Mouse (Mus musculus) G1E (cell line): ENCODE measurements around the gene Hk2. TPM values are rescaled to one million over a fixed set of nuclear protein-coding genes. Genes with fewer than 3 reads are reported as not detected.
A peak's percentile ranks its signal among the peaks of the same experiment; 100 is the strongest.

Source experiments
- ATAC-seq: 2 replicates; pipeline ENCODE4 v1.8.0; 2016; ENCODE audit warnings: mild to moderate bottlenecking; ENCODE audit not compliant: insufficient number of reproducible peaks, poor library complexity, low FRiP score, severe bottlenecking; ENCODE audit errors: extremely low read depth
- DNase-seq: peaks from one replicate; pipeline ENCODE4 v3.0.0; 2012; ENCODE audit warnings: low spot score
- H3K27me3 ChIP-seq: 2 replicates; pipeline ENCODE4 v1.6.1; 2012; ENCODE audit warnings: mild to moderate bottlenecking, low read length, inconsistent platforms; ENCODE audit not compliant: insufficient read depth
- H3K36me3 ChIP-seq: replicated peaks from 2 replicates; pipeline ENCODE3; 2012; ENCODE audit warnings: mild to moderate bottlenecking, inconsistent platforms
- H3K4me1 ChIP-seq: 2 replicates; pipeline ENCODE4 v1.6.1; 2012; ENCODE audit warnings: low read depth, low read length, inconsistent platforms, mixed read lengths; ENCODE audit not compliant: insufficient read depth
- H3K4me3 ChIP-seq: 2 replicates; pipeline ENCODE4 v1.5.1; 2012; ENCODE audit warnings: low read depth, mild to moderate bottlenecking, inconsistent platforms, low read length, moderate library complexity, mixed read lengths
- H3K9me3 ChIP-seq: replicated peaks from 2 replicates; pipeline ENCODE4 v1.6.1; 2012; ENCODE audit warnings: inconsistent platforms
- CTCF ChIP-seq: IDR thresholded peaks from 2 replicates; pipeline ENCODE4 v1.5.1; 2012; ENCODE audit warnings: low read depth, low read length, inconsistent platforms, mixed read lengths
- GATA1 ChIP-seq: IDR thresholded peaks from 2 replicates; pipeline ENCODE4 v1.6.1; 2012; ENCODE audit warnings: borderline replicate concordance, low read length, inconsistent platforms, mixed read lengths
- GATA2 ChIP-seq: IDR thresholded peaks from 2 replicates; pipeline ENCODE4 v1.6.1; 2012; ENCODE audit warnings: low read depth, low read length, inconsistent platforms, borderline replicate concordance
- POLR2AphosphoS5 ChIP-seq: IDR thresholded peaks from 2 replicates; pipeline ENCODE4 v1.6.1; 2012; ENCODE audit warnings: low read depth, low read length, inconsistent platforms; ENCODE audit not compliant: insufficient replicate concordance
- TAL1 ChIP-seq: conservative IDR thresholded peaks from 2 replicates; pipeline ENCODE4 v1.6.1; 2012; ENCODE audit warnings: low read depth, low read length, inconsistent platforms, mixed read lengths
- polyA plus RNA-seq: library from polyadenylated mRNA; stranded (reverse); fragments of >175 nt; gene quantifications from 2 replicates; pipeline ENCODE4 v1.2.3, GENCODE M21; 2012
- total RNA-seq, 2 experiments: library from RNA; stranded (forward) in 1 of 2; stranded (reverse) in 1 of 2; fragments of 200-1000 nt in 1 of 2; fragments of >200 nt in 1 of 2; fragmentation: Nextera tagmentation in 1 of 2; gene quantifications; 2 replicates each; pipeline ENCODE4 v1.2.3; 2014 to 2017

The Hk2 gene
- total and polyA plus RNA-seq, 3 experiments: 8.2 to 90.2 (median 52.4) TPM

GRCm38 (mm10) chr6:82728635-82729034, 45.6 kb downstream of the Hk2 start:
- no peak for TF ChIP-seq POLR2AphosphoS5
- TF ChIP-seq TAL1: no peak
- no peak for TF ChIP-seq GATA1
- TF ChIP-seq CTCF: no peak
- no peak for TF ChIP-seq GATA2
- no peak overlapping the region for H3K4me3 ChIP-seq
- DNase-seq (no peak), ATAC-seq (no peak)
- no peaks in the 10 kb centered on the region for H3K27me3 ChIP-seq
- H3K4me1 ChIP-seq: peaks cover 5% of the 10 kb centered on the region; the same call in 1 of the 2 replicates
- no peaks in the 10 kb centered on the region for H3K9me3 ChIP-seq
- peaks cover 94% of the 10 kb centered on the region for H3K36me3 ChIP-seq

- H3K9me3 ChIP-seq: no peaks in the 10 kb centered on the region
- H3K36me3 ChIP-seq: peaks cover 95% of the 10 kb centered on the region
- H3K4me1 ChIP-seq: peaks cover 5% of the 10 kb centered on the region; the same call in 1 of the 2 replicates
- H3K27me3 ChIP-seq: no peaks in the 10 kb centered on the region
- no peak overlapping the region for H3K4me3 ChIP-seq
- DNase-seq (no peak), ATAC-seq (no peak)
- no peak for TF ChIP-seq POLR2AphosphoS5
- TF ChIP-seq TAL1: no peak
- TF ChIP-seq GATA2: no peak
- no peak for TF ChIP-seq GATA1
- no peak for TF ChIP-seq CTCF
Observed at GRCm38 (mm10) chr6:82727206-82727605, 47.0 kb downstream of the Hk2 start.

GRCm38 (mm10) chr6:82723321-82723720, 50.9 kb downstream of the Hk2 start:
- Histone ChIP-seq H3K36me3 (peaks cover 59% of the 10 kb centered on the region), H3K9me3 (no peaks in the 10 kb centered on the region), H3K4me3 (no peak overlapping the region), H3K4me1 (peaks cover 4% of the 10 kb centered on the region; the same call in 1 of the 2 replicates), H3K27me3 (no peaks in the 10 kb centered on the region)
- TF ChIP-seq GATA2 (no peak), TAL1 (no peak), CTCF (no peak), GATA1 (no peak), POLR2AphosphoS5 (no peak)
- DNase-seq (no peak), ATAC-seq (no peak)

GRCm38 (mm10) chr6:82716126-82716525, 58.1 kb downstream of the Hk2 start:
- Histone ChIP-seq H3K9me3 (no peaks in the 10 kb centered on the region), H3K36me3 (no peaks in the 10 kb centered on the region), H3K27me3 (peaks cover 9% of the 10 kb centered on the region; the same call in 1 of the 2 replicates), H3K4me3 (no peak overlapping the region), H3K4me1 (peaks cover 28% of the 10 kb centered on the region)
- ATAC-seq (no peak), DNase-seq (no peak)
- no peak for TF ChIP-seq POLR2AphosphoS5
- no peak for TF ChIP-seq TAL1
- TF ChIP-seq GATA1: no peak
- TF ChIP-seq GATA2: no peak
- no peak for TF ChIP-seq CTCF

GRCm38 (mm10) chr6:82715653-82716052, 58.6 kb downstream of the Hk2 start:
- peaks cover 28% of the 10 kb centered on the region for H3K4me1 ChIP-seq
- ATAC-seq: peak; percentile 71
- H3K9me3 ChIP-seq: no peaks in the 10 kb centered on the region
- TF ChIP-seq POLR2AphosphoS5 (no peak), GATA1 (no peak), GATA2 (no peak), TAL1 (no peak), CTCF (no peak)
- peaks cover 13% of the 10 kb centered on the region for H3K27me3 ChIP-seq
- no peaks in the 10 kb centered on the region for H3K36me3 ChIP-seq
- no peak overlapping the region for H3K4me3 ChIP-seq
- peak; percentile 50 for DNase-seq

GRCm38 (mm10) chr6:82715253-82715652, 59.0 kb downstream of the Hk2 start:
- ATAC-seq (no peak), DNase-seq (no peak)
- Histone ChIP-seq H3K27me3 (peaks cover 15% of the 10 kb centered on the region), H3K36me3 (no peaks in the 10 kb centered on the region), H3K4me1 (peaks cover 27% of the 10 kb centered on the region), H3K9me3 (no peaks in the 10 kb centered on the region), H3K4me3 (no peak overlapping the region)
- TF ChIP-seq POLR2AphosphoS5 (no peak), TAL1 (no peak), GATA2 (no peak), GATA1 (no peak), CTCF (no peak)

- DNase-seq (no peak), ATAC-seq (no peak)
- Histone ChIP-seq H3K36me3 (no peaks in the 10 kb centered on the region), H3K4me3 (no peak overlapping the region), H3K27me3 (peaks cover 19% of the 10 kb centered on the region), H3K4me1 (peaks cover 26% of the 10 kb centered on the region), H3K9me3 (no peaks in the 10 kb centered on the region)
- TF ChIP-seq POLR2AphosphoS5 (no peak), GATA2 (no peak), CTCF (no peak), TAL1 (no peak), GATA1 (no peak)
Observed at GRCm38 (mm10) chr6:82714841-82715240, 59.4 kb downstream of the Hk2 start.
